ENCODE assay signal across 10 mouse cellular contexts in genomic region chr14:73266166-73266565, GRCm38 (mm10). TPM values are rescaled to one million over a fixed set of nuclear protein-coding genes. Genes with fewer than 3 reads are reported as not detected.
DNase-seq lines count a peak whose midpoint lies in the region; ATAC-seq and TF ChIP-seq lines count a peak whose summit lies in the region.
"Had no signal": no experiment of that assay in that cellular context is flagged by ENCODE, and none has a peak within 500 bp of the region (broad histone marks: within the 10 kb centered on the region; RNA-seq: fewer than 3 reads in every experiment).

No protein-coding gene starts in this region.

- H3K4me2 ChIP-seq in midbrain, postnatal 0 days (ENCODE audit: low read depth, low read length, poor library complexity, severe bottlenecking): no peak overlapping the region
- H3K4me2 ChIP-seq in midbrain, embryonic 14.5 days (ENCODE audit: low read length): no peak overlapping the region
- no peak overlapping the region for H3K4me2 ChIP-seq in forebrain, embryonic 11.5 days (ENCODE audit: low read depth, low read length, severe bottlenecking)
- H3K4me2 ChIP-seq: lung, embryonic 15.5 days; neural tube, embryonic 13.5 days had no signal

- no peaks in the 10 kb centered on the region for H3K4me1 ChIP-seq in midbrain, postnatal 0 days (ENCODE audit: insufficient read depth, low read length)
- H3K4me1 ChIP-seq in midbrain, embryonic 14.5 days (ENCODE audit: control insufficient read depth, insufficient read depth, low read length): no peaks in the 10 kb centered on the region
- H3K4me1 ChIP-seq in forebrain, embryonic 11.5 days (replicated peaks; ENCODE audit: control insufficient read depth, insufficient read depth, low read length): no peaks in the 10 kb centered on the region
- H3K4me1 ChIP-seq: lung, embryonic 15.5 days; neural tube, embryonic 13.5 days had no signal

- no peaks in the 10 kb centered on the region; the same call in 1 of the 2 replicates for H3K9me3 ChIP-seq in midbrain, postnatal 0 days (ENCODE audit: low read length)
- no peaks in the 10 kb centered on the region for H3K9me3 ChIP-seq in midbrain, embryonic 14.5 days (ENCODE audit: control insufficient read depth, low read length)
- H3K9me3 ChIP-seq in forebrain, embryonic 11.5 days (ENCODE audit: control insufficient read depth, low read length): no peaks in the 10 kb centered on the region; the same call in 1 of the 2 replicates
- H3K9me3 ChIP-seq: lung, embryonic 15.5 days had no signal

- H3K27me3 ChIP-seq in midbrain, postnatal 0 days (ENCODE audit: insufficient read depth, low read length): no peaks in the 10 kb centered on the region
- H3K27me3 ChIP-seq in midbrain, embryonic 14.5 days (ENCODE audit: control insufficient read depth, insufficient read depth, low read length): no peaks in the 10 kb centered on the region
- no peaks in the 10 kb centered on the region for H3K27me3 ChIP-seq in forebrain, embryonic 11.5 days (ENCODE audit: control insufficient read depth, insufficient read depth, low read length)
- H3K27me3 ChIP-seq: lung, embryonic 15.5 days; neural tube, embryonic 13.5 days had no signal

- peak; percentile 31 for TF ChIP-seq CTCF in midbrain, postnatal 0 days (IDR thresholded peaks at IDR 0.05)

- H3K27ac ChIP-seq in midbrain, postnatal 0 days (ENCODE audit: low read depth, low read length): no peak overlapping the region
- H3K27ac ChIP-seq in midbrain, embryonic 14.5 days (replicated peaks; ENCODE audit: low read depth, low read length): no peak overlapping the region
- no peak overlapping the region for H3K27ac ChIP-seq in forebrain, embryonic 11.5 days (ENCODE audit: low read depth, low read length)
- H3K27ac ChIP-seq: lung, embryonic 15.5 days; neural tube, embryonic 13.5 days had no signal

- H3K9ac ChIP-seq in midbrain, postnatal 0 days (replicated peaks; ENCODE audit: low read length, poor library complexity, severe bottlenecking): no peak overlapping the region
- no peak overlapping the region for H3K9ac ChIP-seq in midbrain, embryonic 14.5 days (replicated peaks; ENCODE audit: low read length)
- no peak overlapping the region for H3K9ac ChIP-seq in forebrain, embryonic 11.5 days (ENCODE audit: low read length)
- H3K9ac ChIP-seq: lung, embryonic 15.5 days; neural tube, embryonic 13.5 days had no signal

- ATAC-seq in cerebellum, adult (ENCODE audit: insufficient number of reproducible peaks, low FRiP score, low TSS enrichment): no peak
- ATAC-seq in midbrain, postnatal 0 days (ENCODE audit: low FRiP score): no peak
- ATAC-seq in midbrain, embryonic 14.5 days (ENCODE audit: low FRiP score, low TSS enrichment): no peak
- no peak for ATAC-seq in forebrain, embryonic 11.5 days (replicated peaks; ENCODE audit: low FRiP score)
- ATAC-seq in megakaryocyte-erythroid progenitor cell, adult 5-6 weeks (replicated peaks; ENCODE audit: low FRiP score, low TSS enrichment, poor library complexity, severe bottlenecking): no peak

- peaks cover 3% of the 10 kb centered on the region; the same call in 1 of the 2 replicates for H3K36me3 ChIP-seq in midbrain, postnatal 0 days (ENCODE audit: insufficient read depth, low read length)
- H3K36me3 ChIP-seq in midbrain, embryonic 14.5 days (ENCODE audit: control insufficient read depth, insufficient read depth, low read length): peaks cover 27% of the 10 kb centered on the region
- peaks cover 2% of the 10 kb centered on the region for H3K36me3 ChIP-seq in forebrain, embryonic 11.5 days (ENCODE audit: control insufficient read depth, insufficient read depth, low read length)

- peak; percentile 7 to 35 for DNase-seq in cerebellum, postnatal 14 days
- DNase-seq in midbrain, postnatal 0 days (ENCODE audit: low spot score): no peak
- no peak for DNase-seq in midbrain, embryonic 14.5 days
- peak; percentile 8 for DNase-seq in c-Kit-positive CD71-positive TER-119-negative erythroid progenitor cells, embryonic 14.5 days (ENCODE audit: low read depth)
- peak; percentile 56 for DNase-seq in thymus, postnatal 25 days
- no peak for DNase-seq in forebrain, embryonic 11.5 days (ENCODE audit: low spot score)

- 90% methylated on average over 3 of the region's 3 CpGs for WGBS in midbrain, postnatal 0 days
- WGBS in midbrain, embryonic 14.5 days: 90% methylated on average over 3 of the region's 3 CpGs
- WGBS in forebrain, embryonic 11.5 days: 86% methylated on average over 3 of the region's 3 CpGs

- H3K4me3 ChIP-seq in midbrain, postnatal 0 days (ENCODE audit: low read depth, low read length): no peak overlapping the region
- no peak overlapping the region for H3K4me3 ChIP-seq in midbrain, embryonic 14.5 days (replicated peaks; ENCODE audit: low read depth, low read length)
- H3K4me3 ChIP-seq in forebrain, embryonic 11.5 days (ENCODE audit: low read depth, low read length): no peak overlapping the region
- H3K4me3 ChIP-seq: lung, embryonic 15.5 days; neural tube, embryonic 13.5 days had no signal

RNA-seq across cellular contexts. Expression of gene Lpar6, which starts 28.5 kb away (rescaled TPM):
- 2.2 and 2.3 TPM in 2 replicates for total RNA-seq in midbrain, postnatal 0 days (2014; rRNA removed)
- 1.3 and 1.8 TPM in 2 replicates for polyA plus RNA-seq in midbrain, postnatal 0 days (2015; fragmentation: Nextera tagmentation; extraction: Ambion mirVana)
- 3.3 and 5.7 TPM in 2 replicates for polyA plus RNA-seq in midbrain, embryonic 14.5 days (2014; fragmentation: Nextera tagmentation; extraction: Ambion mirVana)
- polyA plus RNA-seq in forebrain, embryonic 11.5 days (2014; fragmentation: Nextera tagmentation; extraction: Ambion mirVana): 14.2 and 16.5 TPM in 2 replicates
- 0.76 and 1.9 TPM in 2 replicates for total RNA-seq in megakaryocyte-erythroid progenitor cell, adult 5-6 weeks (2014; fragmentation: Nextera tagmentation)
- 0.94 and 4.3 TPM in 2 replicates for total RNA-seq in megakaryocyte-erythroid progenitor cell, adult 5-6 weeks (2017)

RNA-seq across cellular contexts. Expression of gene Rb1, which starts 59.5 kb away (rescaled TPM):
- 32.7 and 41.5 TPM in 2 replicates for total RNA-seq in midbrain, postnatal 0 days (2014; rRNA removed)
- polyA plus RNA-seq in midbrain, postnatal 0 days (2015; fragmentation: Nextera tagmentation; extraction: Ambion mirVana): 17.3 and 19.0 TPM in 2 replicates
- 36.3 and 36.4 TPM in 2 replicates for polyA plus RNA-seq in midbrain, embryonic 14.5 days (2014; fragmentation: Nextera tagmentation; extraction: Ambion mirVana)
- polyA plus RNA-seq in forebrain, embryonic 11.5 days (2014; fragmentation: Nextera tagmentation; extraction: Ambion mirVana): 37.3 and 37.4 TPM in 2 replicates
- 48.3 and 62.1 TPM in 2 replicates for total RNA-seq in megakaryocyte-erythroid progenitor cell, adult 5-6 weeks (2014; fragmentation: Nextera tagmentation)
- 28.6 and 29.6 TPM in 2 replicates for total RNA-seq in megakaryocyte-erythroid progenitor cell, adult 5-6 weeks (2017)

Comparison
In these comparisons a context has a peak if more than half of its experiments do, and no peak if none do; other contexts are left out.
1. DNase-seq: peak in cerebellum, postnatal 14 days (2 of 2), c-Kit-positive CD71-positive TER-119-negative erythroid progenitor cells, embryonic 14.5 days (single experiment) and thymus, postnatal 25 days (single experiment); none in midbrain, postnatal 0 days (single experiment), midbrain, embryonic 14.5 days (single experiment) and forebrain, embryonic 11.5 days (single experiment).